Mouse (Mus musculus): ENCODE measurements around the gene B3gnt2.

The B3gnt2 gene

GRCm38 (mm10) chr11:22860335-22861227 is at the start of gene B3gnt2:
Gene B3gnt2 (minus strand): TSS chr11:22860961.
- DNase-seq (ENCODE audit: low spot score), result peak; percentile 61

- no peak for DNase-seq (ENCODE audit: low spot score)
Observed at GRCm38 (mm10) chr11:22906453-22906865, 45.7 kb upstream of the B3gnt2 start.

GRCm38 (mm10) chr11:22902923-22903322 is 42.2 kb upstream of the B3gnt2 start:
- DNase-seq (ENCODE audit: low spot score), result no peak

- no peak for DNase-seq (ENCODE audit: low spot score)
Observed at GRCm38 (mm10) chr11:22900041-22900440, 39.3 kb upstream of the B3gnt2 start.

GRCm38 (mm10) chr11:22897642-22898041 is 36.9 kb upstream of the B3gnt2 start:
- no peak for DNase-seq (ENCODE audit: low spot score)

GRCm38 (mm10) chr11:22897127-22897526 is 36.4 kb upstream of the B3gnt2 start:
- no peak for DNase-seq (ENCODE audit: low spot score)

- DNase-seq (ENCODE audit: low spot score), result no peak
Observed at GRCm38 (mm10) chr11:22893075-22893474, 32.3 kb upstream of the B3gnt2 start.

GRCm38 (mm10) chr11:22892466-22892865 is 31.7 kb upstream of the B3gnt2 start:
- no peak for DNase-seq (ENCODE audit: low spot score)

- no peak for DNase-seq (ENCODE audit: low spot score)
Observed at GRCm38 (mm10) chr11:22891876-22892275, 31.1 kb upstream of the B3gnt2 start.

GRCm38 (mm10) chr11:22891242-22891641 is 30.5 kb upstream of the B3gnt2 start:
- DNase-seq (ENCODE audit: low spot score), result no peak

GRCm38 (mm10) chr11:22889224-22889623 is 28.5 kb upstream of the B3gnt2 start:
- DNase-seq (ENCODE audit: low spot score), result no peak

GRCm38 (mm10) chr11:22886991-22887390 is 26.2 kb upstream of the B3gnt2 start:
- no peak for DNase-seq (ENCODE audit: low spot score)

GRCm38 (mm10) chr11:22885350-22885749 is 24.6 kb upstream of the B3gnt2 start:
- no peak for DNase-seq (ENCODE audit: low spot score)

GRCm38 (mm10) chr11:22883676-22884075 is 22.9 kb upstream of the B3gnt2 start:
- no peak for DNase-seq (ENCODE audit: low spot score)

GRCm38 (mm10) chr11:22882926-22883325 is 22.2 kb upstream of the B3gnt2 start:
- DNase-seq (ENCODE audit: low spot score), result no peak

- no peak for DNase-seq (ENCODE audit: low spot score)
Observed at GRCm38 (mm10) chr11:22880383-22881172, 19.8 kb upstream of the B3gnt2 start.

GRCm38 (mm10) chr11:22879645-22880044 is 18.9 kb upstream of the B3gnt2 start:
- no peak for DNase-seq (ENCODE audit: low spot score)

GRCm38 (mm10) chr11:22876680-22877330 is 16.0 kb upstream of the B3gnt2 start:
- no peak for DNase-seq (ENCODE audit: low spot score)

GRCm38 (mm10) chr11:22875279-22875678 is 14.5 kb upstream of the B3gnt2 start:
- DNase-seq (ENCODE audit: low spot score), result no peak

GRCm38 (mm10) chr11:22874747-22875146 is 14.0 kb upstream of the B3gnt2 start:
- no peak for DNase-seq (ENCODE audit: low spot score)

- DNase-seq (ENCODE audit: low spot score), result no peak
Observed at GRCm38 (mm10) chr11:22873383-22873782, 12.6 kb upstream of the B3gnt2 start.

GRCm38 (mm10) chr11:22872307-22872680 is 11.5 kb upstream of the B3gnt2 start:
- DNase-seq (ENCODE audit: low spot score), result no peak

Data from urinary bladder, postnatal 25 days (tissue).